Mouse (Mus musculus) yolk sac, embryonic 10.5 days (tissue): ENCODE measurements around the gene Gpi1.
A peak's percentile ranks its signal among the peaks of the same experiment; 100 is the strongest.

Experiments
- DNase-seq: peaks from one replicate; pipeline ENCODE4 v3.0.0-alpha.2; 2017; ENCODE audit warnings: low spot score

Gpi1 gene

GRCm38 (mm10) chr7:34230116-34230515 is at the start of gene Gpi1:
Gene Gpi1, minus strand, starts transcription at chr7:34230336.
- peak; percentile 93 for DNase-seq

- DNase-seq: no peak
Measured at GRCm38 (mm10) chr7:34277656-34278055, 47.5 kb upstream of the Gpi1 start.

GRCm38 (mm10) chr7:34276066-34276465 is 45.9 kb upstream of the Gpi1 start:
- DNase-seq: no peak

GRCm38 (mm10) chr7:34272465-34272864 is 42.3 kb upstream of the Gpi1 start:
- DNase-seq: no peak

- DNase-seq: no peak
Measured at GRCm38 (mm10) chr7:34268463-34268862, 38.3 kb upstream of the Gpi1 start.

GRCm38 (mm10) chr7:34266421-34266820 is 36.3 kb upstream of the Gpi1 start:
- no peak for DNase-seq

- DNase-seq: peak; percentile 24
Measured at GRCm38 (mm10) chr7:34265876-34266346, 35.8 kb upstream of the Gpi1 start.

GRCm38 (mm10) chr7:34263437-34263836 is 33.3 kb upstream of the Gpi1 start:
- DNase-seq: no peak

- DNase-seq: no peak
Measured at GRCm38 (mm10) chr7:34258407-34258806, 28.3 kb upstream of the Gpi1 start.

GRCm38 (mm10) chr7:34257279-34257678 is 27.1 kb upstream of the Gpi1 start:
- no peak for DNase-seq

GRCm38 (mm10) chr7:34255916-34256315 is 25.8 kb upstream of the Gpi1 start:
- no peak for DNase-seq

- no peak for DNase-seq
Measured at GRCm38 (mm10) chr7:34255137-34255536, 25.0 kb upstream of the Gpi1 start.

GRCm38 (mm10) chr7:34252030-34252429 is 21.9 kb upstream of the Gpi1 start:
- DNase-seq: no peak

- no peak for DNase-seq
Measured at GRCm38 (mm10) chr7:34250738-34251137, 20.6 kb upstream of the Gpi1 start, which contains the start of gene Gm6096. Gene Gm6096, plus strand, starts transcription at chr7:34251038.

- no peak for DNase-seq
Measured at GRCm38 (mm10) chr7:34246870-34247499, 16.8 kb upstream of the Gpi1 start.

- DNase-seq: no peak
Measured at GRCm38 (mm10) chr7:34242176-34242575, 12.0 kb upstream of the Gpi1 start.

- no peak for DNase-seq
Measured at GRCm38 (mm10) chr7:34238086-34238485, 8.0 kb upstream of the Gpi1 start.

- DNase-seq: no peak
Measured at GRCm38 (mm10) chr7:34235602-34236001, 5.5 kb upstream of the Gpi1 start.

- DNase-seq: no peak
Measured at GRCm38 (mm10) chr7:34234610-34235561, 4.8 kb upstream of the Gpi1 start.

- DNase-seq: peak; percentile 100
Measured at GRCm38 (mm10) chr7:34233909-34234609, 3.9 kb upstream of the Gpi1 start.

- DNase-seq: peak; percentile 24
Measured at GRCm38 (mm10) chr7:34232785-34233725, 2.9 kb upstream of the Gpi1 start.
